Mouse (Mus musculus): Measurements from ENCODE around the gene Vmn1r42. TPM values are rescaled to one million over a fixed set of nuclear protein-coding genes. Genes with fewer than 3 reads are reported as not detected.
"Not testable (repeated sequence)": the region's sequence is repeated elsewhere in the genome, so short reads cannot be mapped to it uniquely, and the experiment has no call there.

The Vmn1r42 gene
- total RNA-seq (2021), result not detected in 2 replicates
- long read RNA-seq, result 0 reads

DNA sequence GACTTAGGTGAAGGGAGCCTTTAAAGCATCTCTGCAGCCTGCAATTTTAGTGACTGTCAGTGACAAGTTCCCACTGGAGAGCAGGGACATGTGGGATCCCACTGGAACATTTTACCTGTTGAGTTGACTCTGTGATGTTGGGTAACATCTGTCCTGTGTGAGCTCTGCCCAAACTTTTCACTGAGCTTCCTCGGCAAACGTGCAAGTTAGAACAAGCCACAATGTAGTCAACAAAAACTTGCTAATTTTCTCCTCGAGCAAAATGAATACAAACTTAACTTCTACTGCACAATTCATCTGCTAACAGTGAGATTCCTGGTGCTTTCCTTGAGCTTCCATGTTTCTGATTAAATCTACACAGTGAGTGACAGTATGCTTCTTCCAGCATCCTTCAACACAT, at the start of gene Vmn1r42, which contains the start of gene Vmn1r43:
Gene Vmn1r42, minus strand, starts transcription at position 101 of the 400 bp plus-strand sequence.
Gene Vmn1r43, minus strand, starts transcription at position 101 of the 400 bp plus-strand sequence.
- DNase-seq, result not testable (repeated sequence)

DNA sequence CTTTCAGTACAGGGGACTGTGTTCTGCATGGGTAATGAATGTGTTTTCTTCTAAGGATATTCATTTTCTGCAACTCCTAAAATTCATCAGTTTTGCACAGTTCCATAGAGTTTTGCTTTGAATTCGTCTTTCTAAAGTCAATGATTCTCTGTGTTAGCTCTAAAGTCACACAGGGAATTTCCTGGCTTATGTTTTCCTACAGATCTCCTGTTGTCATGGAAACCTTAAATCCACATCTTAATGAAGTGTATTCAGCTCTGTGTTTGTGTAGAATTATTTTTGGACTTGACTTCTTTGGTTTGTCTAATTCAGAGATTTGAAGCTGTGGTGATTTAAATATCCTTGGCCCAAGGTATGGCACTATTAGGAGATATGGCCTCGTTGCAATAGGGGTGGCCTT, 7.6 kb upstream of the Vmn1r42 start:
- DNase-seq, result no peak

DNA sequence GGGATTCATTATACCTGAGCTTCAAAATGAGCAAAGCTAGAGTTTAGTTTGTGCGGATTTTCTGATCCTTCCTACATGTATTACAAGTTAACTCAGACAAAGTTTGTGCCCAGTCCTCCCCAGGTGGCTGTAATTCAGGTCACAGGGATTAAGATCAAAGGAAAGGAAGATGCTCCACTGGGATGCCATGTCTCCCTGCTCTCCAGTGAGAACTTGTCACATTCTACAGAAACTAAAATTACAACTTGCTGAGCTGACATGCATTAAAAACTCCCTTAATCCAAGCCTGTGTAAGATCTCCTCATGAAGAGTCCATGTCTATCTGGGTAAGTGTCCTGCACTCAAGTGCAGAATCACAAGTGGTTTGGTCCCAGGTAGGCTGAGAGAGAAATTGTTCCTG, 7.1 kb upstream of the Vmn1r42 start, which contains the start of gene Vmn1r44:
Gene Vmn1r44, plus strand, starts transcription at position 301 of the 400 bp plus-strand sequence.
- DNase-seq, result no peak

DNA sequence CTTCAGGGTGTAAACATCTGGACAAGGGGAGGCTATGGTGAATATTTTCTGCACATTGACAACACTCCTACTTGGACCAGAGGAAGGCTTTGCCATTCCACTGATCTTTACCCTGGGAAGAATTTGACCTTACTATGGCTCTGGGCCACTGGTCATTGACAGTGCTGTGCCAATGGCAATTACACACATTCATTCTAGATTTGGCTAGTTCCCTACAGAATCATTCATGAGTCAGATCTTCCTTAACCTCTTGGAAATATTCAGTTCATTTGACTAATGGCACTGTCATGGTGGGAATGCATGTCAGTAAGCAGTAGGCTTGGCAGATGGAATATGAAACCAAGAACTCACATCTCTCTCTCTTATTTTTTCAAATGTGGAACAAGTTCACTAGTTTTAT, 4.7 kb upstream of the Vmn1r42 start:
- no peak for DNase-seq

DNA sequence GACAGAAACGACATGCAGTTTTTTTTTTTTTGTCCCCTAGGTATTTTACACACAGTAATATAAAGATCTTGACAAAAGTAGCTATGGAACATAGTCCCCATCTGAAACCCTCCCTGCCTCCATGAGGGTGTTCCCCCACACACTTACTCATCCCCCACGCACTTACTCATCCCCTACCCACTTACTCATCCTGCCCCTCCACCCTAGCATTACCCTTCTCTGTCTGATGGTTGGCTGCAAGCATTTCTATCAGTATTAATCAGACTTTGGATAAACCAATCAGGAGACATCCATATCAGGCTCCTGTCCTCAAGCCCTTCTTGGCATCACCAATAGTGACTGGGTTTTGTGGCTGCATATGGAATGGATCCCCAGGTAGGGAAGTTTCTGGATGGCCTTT, 750 bp upstream of the Vmn1r42 start:
- no peak for DNase-seq

DNA sequence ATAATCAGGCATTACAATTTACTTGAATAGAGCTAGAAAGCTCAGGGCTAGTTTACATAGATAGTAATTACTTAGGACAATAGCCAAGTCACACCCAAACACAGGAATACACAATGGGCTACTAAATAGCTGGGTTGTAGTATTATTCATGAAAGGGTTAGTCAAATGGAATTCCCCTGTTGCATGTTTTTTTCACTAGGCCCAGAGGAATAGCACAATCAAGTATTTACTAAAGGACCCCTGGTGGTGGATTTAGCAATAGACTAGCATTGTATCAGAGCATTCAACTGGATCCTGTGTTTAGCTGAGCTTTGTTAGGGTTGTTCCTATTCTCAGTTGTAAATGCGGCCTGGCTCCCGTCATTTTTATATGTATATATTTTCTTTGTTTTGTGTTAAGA, 8.2 kb downstream of the Vmn1r42 start:
- DNase-seq, result no peak

DNA sequence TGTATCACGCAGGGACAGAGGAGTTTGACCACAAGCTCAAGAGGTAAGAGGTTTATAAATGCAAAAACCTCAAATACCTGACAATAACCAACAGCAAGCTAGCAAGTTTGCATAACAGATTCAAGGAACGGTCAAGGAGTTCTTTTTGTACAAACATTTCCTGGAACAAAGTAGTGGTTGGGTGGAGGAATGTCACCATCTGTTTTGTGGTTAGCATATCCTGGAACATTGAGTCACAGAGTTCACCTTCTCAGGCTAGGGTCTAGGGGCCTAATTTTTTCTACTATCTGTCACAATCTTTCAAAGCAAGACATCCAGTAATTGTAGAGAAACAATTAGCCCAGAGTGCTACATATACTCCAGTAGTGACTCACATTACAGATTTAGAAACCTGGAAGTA, 8.9 kb downstream of the Vmn1r42 start:
- no peak for DNase-seq

DNA sequence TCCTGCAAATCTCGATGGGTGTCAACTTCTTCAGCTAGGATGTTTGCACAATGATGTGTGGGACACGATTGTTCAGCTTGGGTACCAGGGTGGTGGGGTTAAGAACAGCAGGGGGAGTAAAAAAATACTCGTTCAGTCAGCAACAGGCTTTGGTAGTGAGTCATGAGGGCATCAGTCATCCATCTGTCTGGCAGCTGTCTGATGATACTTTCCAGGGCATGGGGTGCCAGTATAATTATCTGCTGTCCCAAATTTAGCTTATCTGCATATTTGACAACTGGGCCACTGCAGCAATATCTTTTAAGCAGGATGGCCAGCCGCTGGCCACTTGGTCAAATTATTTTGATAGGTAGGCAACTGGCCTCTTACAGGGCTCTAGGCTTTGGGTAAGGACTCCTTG, 12.4 kb downstream of the Vmn1r42 start:
- DNase-seq, result no peak

DNA sequence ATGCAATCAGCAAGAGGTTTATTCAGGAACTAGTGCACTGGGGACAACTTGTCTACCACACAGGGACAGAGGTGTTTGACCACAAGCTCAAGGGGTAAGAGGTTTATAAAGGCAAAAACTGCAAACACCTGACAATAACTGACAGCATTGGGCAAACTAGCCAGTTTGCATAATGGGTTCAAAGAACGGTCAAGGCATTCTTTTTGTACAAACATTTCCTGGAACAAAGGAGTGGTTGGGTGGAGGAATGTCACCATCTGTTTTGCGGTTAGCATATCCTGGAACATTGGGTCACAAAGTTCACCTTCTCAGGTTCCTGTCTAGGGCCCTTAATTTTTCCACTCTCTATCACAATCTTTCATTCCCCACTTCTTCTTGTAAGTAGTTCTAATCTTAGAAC, 16.4 kb downstream of the Vmn1r42 start:
- DNase-seq, result no peak

DNA sequence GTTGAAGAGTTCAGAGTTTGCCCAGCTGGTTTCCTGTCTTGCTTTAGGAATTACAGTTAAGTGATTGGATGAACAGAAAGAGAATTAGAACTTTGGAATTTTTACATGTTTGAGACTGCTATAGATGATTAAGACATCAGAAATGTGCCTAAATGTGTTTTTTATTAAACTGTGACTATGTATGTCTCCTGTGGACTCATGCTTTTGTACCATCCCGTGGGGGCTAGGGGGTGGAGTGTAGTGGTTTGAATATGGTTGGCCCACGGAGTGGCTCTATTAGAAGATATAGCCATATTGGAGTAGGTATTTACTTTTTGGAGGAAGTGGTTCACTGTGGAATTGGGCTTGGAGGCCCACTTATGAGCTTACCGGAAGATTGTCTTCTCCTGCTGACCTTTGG, 18.7 kb downstream of the Vmn1r42 start:
- no peak for DNase-seq

Other genes with a start within 250 kb of the Vmn1r42 start
- 10.3 and 12.8 TPM in 2 replicates for gene Txnrd3, start 232.4 kb downstream of the Vmn1r42 start, total RNA-seq (2021)
- gene Vmn1r40, start 168.9 kb downstream of the Vmn1r42 start, total RNA-seq (2021), result not detected in 2 replicates
- gene Vmn1r41, start 135.6 kb downstream of the Vmn1r42 start, total RNA-seq (2021), result not detected in 2 replicates
- not detected in 2 replicates for gene Vmn1r43, start within 50 bp of the Vmn1r42 start, total RNA-seq (2021)
- gene Vmn1r44, start 7.2 kb upstream of the Vmn1r42 start, total RNA-seq (2021), result not detected in 2 replicates
- not detected in 2 replicates for gene Vmn1r45, start 64.2 kb upstream of the Vmn1r42 start, total RNA-seq (2021)
- gene Vmn1r46, start 92.9 kb upstream of the Vmn1r42 start, total RNA-seq (2021), result not detected in 2 replicates
- not detected in 2 replicates for gene Vmn1r47, start 139.7 kb upstream of the Vmn1r42 start, total RNA-seq (2021)
- not detected in 2 replicates for gene Vmn1r48, start 160.4 kb upstream of the Vmn1r42 start, total RNA-seq (2021)
- gene Vmn1r49, start 202.1 kb upstream of the Vmn1r42 start, total RNA-seq (2021), result not detected in 2 replicates
- not detected in 2 replicates for gene Vmn1r50, start 225.0 kb upstream of the Vmn1r42 start, total RNA-seq (2021)
- not detected in 2 replicates for gene Vmn1r51, start 246.2 kb upstream of the Vmn1r42 start, total RNA-seq (2021)